Mouse (Mus musculus) cerebellum, postnatal 4 days (tissue): ENCODE measurements at regions not wholly inside any gene's neighbourhood (a gene's known extent, or its start where the extent isn't known, plus 50 kb on each side); places are given as distances from the start of the nearest gene placed in this dataset.
"Not testable (repeated sequence)": the region's sequence is repeated elsewhere in the genome, so short reads cannot be mapped to it uniquely, and the experiment has no call there.

ENCODE experiments used
- DNase-seq, 2 experiments: peaks; one replicate each; pipeline ENCODE4 v3.0.0; 2022; ENCODE audit warnings: low spot score in 2 of 2, mixed read lengths in 1 of 2

DNA sequence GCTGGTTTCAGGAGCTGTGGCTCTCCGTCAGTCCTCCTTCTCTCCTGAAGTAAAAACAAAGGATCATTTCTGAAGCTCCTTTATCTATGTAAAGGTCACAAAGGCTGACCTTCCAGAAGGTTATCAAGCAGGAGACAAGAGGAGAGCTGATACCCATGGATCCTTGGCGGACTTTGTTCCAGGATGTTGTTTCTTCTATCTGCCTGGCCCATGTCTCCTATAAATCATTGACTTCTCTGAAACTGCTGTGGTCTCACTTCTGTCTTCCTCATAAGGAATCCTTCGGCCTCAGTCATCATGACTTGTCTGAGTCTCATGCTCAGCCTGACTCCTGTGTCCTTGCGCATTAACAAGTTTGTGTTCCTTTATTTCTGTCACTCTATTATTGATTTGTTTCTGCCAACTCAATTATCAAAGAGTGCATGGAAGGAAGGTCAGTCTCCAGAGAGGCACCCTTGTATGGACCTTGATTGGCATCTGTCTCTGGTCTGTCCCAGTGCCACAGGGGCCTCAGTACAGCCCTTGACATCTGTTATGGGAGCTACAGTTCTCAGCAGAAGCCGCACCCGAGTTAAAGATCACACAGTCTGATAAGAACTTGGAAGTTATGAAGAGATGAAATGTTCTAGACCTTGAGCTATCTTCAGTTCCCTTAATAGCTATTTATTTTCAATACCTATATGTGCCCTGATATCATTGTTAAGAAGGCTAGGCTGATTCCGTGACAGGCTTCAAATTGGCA is 53.2 kb upstream of the Dazl start:
- DNase-seq = no peak

- not testable (repeated sequence) for DNase-seq
These were observed 60.4 kb upstream of the Dazl start for GRCm38 (mm10) chr17:50353818-50354217.

GRCm38 (mm10) chr17:50354357-50354756 is 60.9 kb upstream of the Dazl start:
- DNase-seq = no peak

- no peak for DNase-seq
These were observed 68.3 kb upstream of the Dazl start for GRCm38 (mm10) chr17:50361657-50362233.

- DNase-seq = no peak
These were observed 72.0 kb upstream of the Dazl start for GRCm38 (mm10) chr17:50365396-50365795.

DNA sequence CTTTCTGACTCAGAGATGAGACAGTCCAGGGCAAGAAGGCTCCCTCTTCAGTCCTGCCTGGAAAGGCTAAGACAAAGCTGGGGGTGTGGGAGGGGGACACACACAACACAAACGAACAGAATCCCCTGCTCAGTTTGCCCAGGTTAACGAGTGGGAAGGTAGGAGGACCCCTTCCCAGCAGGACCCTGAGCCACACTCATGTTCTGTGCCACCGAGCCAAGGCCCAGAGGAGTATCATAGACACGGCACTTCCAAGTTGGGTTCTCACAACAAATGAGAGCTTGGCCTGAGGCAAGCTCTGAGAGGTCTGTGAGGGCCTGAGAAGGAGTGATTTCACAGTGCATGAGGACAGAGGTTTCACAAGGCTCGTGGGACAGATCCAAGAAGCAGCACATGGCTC is 72.7 kb upstream of the Dazl start:
- DNase-seq = no peak

DNA sequence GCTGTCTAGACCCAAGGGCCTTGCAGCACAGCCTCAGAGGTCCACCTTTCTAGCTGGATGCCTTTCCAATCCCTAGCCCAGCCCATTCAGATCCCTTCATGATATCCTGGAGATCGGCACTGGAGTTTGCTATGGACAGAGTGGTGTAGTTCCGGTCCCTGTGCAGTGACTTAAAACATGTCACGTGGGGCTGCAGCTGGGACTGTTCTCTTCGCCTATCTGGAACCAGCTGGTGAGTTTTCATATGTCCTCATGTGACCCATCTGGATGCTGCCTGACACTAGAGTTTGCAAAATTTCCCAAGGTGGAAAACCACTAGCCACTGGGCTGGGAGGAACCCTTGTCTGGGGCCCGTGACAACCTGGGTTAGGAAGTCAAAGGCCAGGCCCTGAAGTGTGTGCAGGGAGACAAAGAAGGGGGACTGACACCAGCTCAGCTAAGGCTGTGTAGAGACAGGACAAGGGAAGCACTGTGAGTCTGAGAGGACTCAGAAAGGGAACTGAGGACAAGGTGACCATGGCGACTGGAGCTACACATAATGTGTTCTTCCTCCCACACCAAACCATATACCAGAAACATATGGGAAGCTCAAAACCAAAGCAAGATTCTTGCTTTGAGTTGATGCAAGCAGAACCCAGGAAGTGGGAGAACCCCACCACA is 75.9 kb upstream of the Dazl start:
- DNase-seq = no peak

- DNase-seq = no peak
These were observed 77.0 kb upstream of the Dazl start for GRCm38 (mm10) chr17:50370484-50370883.

DNA sequence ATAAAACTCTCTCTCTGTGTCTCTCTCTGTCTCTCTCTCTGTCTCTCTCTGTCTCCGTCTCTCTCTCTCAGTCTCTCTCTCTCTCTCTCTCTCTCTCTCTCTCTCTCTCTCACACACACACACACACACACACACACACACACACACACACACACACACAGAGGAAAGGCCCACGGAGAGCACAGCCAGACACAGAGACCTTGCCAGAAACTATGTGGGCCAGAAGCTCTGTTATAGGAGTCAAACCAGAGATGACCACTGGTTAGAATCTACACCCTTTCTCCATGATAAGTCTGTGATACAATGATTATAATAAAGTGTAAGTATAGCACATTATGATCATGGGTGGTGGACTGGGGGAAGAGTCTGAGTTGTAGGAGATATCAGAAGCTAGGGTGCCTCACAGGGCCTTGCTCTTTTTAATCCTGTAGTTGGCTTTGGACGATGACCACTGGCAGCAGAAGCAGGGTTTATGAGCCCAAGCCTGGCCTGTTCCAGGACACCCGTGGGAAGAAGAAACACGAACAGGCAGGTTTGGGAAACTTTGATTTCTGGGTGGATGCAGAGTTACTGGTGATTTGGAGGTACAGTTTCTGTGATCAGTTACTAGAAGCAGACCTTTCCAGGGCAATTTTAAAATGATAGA is 80.2 kb upstream of the Dazl start:
- no peak for DNase-seq

GRCm38 (mm10) chr17:50375465-50375864 is 82.0 kb upstream of the Dazl start:
- DNase-seq = no peak

DNA sequence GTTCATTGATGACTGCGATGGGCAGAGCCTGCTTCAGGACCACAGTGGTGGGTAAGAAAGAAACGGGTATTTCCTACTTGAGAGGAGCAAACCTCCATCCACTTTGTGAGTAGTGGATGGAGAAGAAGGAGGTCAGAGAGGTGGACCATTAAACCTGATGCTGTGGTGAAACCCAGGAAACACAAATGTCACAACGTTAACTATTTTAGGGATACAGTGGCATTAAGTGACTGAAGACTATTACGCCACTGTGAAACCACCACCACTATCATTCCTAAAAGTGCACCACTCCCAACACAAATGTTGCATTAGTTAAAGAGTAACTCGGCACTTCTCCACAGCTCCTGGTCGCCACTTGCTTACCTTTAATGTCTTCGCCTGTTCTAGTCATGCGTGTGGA is 83.3 kb upstream of the Dazl start:
- no peak for DNase-seq

- DNase-seq = no peak
These were observed 84.8 kb upstream of the Dazl start for GRCm38 (mm10) chr17:50378141-50378727.

DNA sequence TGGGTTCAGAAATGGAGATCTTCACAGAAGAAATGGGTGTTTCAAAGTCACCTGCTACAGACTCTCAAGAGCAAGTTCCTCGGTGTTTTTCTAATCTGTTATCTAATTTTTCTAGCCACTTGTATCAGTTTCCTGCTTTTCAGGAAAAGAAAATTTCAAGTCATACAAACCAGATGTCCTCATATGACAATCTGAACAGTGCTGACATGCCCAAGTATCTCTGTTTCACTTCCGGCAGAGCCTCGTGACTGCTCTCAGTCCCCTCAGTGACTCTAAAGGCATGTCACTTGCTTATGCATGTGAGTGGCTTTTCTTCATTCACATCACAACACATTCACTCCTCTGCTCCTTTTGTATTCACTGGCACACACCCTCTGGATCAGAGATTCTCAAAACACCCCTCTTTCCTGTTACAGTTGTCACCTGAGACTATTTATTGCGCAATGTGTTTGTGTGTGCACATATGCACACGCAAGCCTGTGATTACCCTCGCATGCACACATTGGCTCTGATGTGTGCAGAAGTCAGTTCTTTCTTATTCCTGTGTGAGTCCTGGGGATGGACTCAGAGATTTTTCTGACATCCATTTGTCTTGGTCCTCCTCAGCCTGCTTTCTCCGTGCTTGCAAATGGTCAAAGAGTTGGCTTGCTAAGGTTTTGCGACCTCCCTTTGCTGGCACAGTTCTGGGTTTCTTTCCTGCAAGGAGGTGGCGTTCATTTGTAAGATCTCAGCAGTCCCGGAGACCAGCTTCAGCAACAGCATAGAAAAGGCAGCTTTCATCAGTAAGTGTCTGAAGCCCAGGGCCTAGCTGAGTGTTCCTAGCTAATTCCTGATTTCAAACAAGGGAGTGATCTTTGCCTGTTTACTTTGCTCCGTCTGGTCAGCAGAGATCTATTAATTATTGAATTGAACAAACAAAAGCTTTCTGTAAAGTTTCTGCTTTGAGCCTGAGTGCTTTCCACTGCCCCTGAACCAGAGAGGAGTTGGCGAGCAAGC is 95.6 kb upstream of the Dazl start:
- no peak for DNase-seq

DNA sequence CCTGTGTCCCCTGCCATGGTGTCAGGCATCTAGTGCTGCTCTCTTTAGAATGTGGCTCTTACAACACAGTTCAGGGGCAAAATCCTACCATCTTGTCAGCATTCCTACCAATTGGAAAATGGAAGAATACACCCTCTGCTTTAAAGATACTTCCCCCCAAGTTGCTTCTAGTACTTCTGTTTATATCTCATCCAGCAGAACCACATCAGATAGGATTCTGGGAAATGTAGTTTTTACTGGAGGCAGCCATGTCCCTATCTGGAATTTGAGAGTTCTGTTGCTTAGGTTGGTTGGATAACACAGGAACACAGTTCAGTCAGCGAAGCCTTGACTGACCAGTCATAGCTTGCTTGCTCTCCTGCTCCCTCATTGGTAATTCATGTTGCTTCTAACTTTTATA is 96.7 kb upstream of the Dazl start:
- no peak for DNase-seq

DNA sequence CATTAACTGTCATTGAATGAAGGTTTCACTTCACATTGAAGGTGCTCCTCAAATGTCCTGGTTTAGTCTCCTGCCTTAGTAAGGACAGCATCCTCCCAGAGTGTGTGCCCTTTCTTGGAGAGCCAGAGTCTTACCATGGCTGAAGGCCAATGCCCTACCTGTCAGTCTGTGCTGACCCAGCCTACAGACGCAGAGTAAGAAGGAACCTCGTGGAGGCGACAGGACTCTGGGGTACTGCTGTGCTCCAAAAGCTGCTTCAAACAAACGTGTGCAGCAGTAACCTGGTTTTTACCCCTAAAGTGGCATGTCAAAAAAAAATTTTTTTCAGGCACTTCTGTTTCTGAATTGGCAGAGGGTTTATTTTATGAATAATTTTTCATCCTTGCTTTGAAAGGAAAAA is 97.8 kb upstream of the Dazl start:
- DNase-seq = no peak

DNA sequence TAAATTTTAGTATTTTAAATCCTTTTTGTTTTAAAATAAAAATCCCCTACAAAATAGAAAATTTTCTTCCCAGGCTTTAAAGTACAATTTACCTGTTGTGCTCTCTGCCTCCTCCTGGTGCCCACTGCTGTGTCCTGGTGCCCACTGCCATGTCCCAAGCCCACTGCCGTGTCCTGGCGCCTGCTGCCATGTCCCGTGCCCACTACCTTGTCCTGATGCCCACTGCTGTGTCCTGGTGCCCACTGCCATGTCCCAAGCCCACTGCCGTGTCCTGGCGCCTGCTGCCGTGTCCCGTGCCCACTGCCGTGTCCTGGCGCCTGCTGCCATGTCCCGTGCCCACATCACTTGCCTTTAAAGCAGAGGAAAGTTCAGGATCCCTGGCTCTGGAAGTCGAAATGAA is 98.6 kb upstream of the Dazl start:
- no peak for DNase-seq

- no peak for DNase-seq
These were observed 99.0 kb upstream of the Dazl start for GRCm38 (mm10) chr17:50392428-50392827.

DNA sequence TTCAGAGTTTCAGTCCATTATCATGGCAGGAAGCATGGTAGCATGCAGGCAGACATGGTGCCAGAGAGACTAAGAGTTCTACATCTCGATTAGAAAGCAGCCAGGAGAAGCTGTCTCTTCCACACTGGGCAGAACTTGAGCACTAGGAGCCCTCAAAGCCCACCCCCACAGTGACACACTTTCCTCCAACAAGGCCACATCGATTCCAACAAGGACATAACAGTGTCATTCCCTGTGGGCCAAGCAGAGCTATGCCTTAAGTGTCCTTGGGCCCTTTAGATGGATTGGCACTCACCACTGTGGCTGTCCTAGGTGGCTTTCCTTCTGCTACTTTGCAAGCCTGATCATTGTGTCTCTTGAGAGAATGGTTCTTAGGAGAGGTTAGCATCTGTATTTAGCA is 99.5 kb upstream of the Dazl start:
- no peak for DNase-seq

GRCm38 (mm10) chr17:50393698-50394097 is 100.3 kb upstream of the Dazl start:
- no peak for DNase-seq

DNA sequence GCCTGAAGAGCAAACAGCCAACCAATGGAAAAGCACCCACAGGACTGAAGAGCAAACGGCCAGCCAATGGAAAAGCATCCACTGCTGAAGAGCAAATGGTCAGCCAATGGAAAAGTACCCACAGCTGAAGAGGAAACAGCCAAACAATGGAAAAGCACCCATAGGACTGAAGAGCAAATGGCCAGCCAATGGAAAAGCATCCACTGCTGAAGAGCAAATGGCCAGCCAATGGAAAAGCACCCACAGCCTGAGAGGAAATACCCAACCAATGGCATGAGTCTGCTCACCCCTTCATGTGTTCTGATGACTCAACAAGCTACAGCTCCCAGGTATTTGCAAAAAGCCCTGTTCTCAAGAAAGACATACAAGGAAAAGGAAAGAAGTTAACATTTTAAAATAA is 101.4 kb upstream of the Dazl start:
- DNase-seq = no peak

DNA sequence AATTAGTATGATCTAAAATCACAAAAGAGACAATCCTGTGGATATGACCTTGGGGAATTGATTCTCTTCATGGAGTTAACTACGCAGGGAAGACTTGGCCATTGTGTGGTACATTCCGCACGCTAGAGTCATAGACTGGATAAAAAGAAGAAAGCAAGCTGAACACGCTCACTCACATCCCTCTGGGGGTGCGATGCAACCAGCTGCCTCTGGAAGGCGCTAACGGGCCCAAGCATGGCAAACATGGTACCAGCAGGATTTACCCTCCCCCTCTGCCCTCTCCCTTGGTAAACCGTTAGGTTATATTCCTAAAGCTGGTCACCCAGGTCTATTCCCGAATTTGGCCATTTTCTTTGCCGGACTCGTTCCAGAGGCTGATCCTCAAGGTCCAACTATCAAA is 102.2 kb upstream of the Dazl start:
- DNase-seq = no peak
